Mouse (Mus musculus) G1E (cell line): ENCODE data around the gene Slx1b.

Source experiments
- CTCF ChIP-seq: IDR thresholded peaks from 2 replicates; pipeline ENCODE4 v1.5.1; 2012; ENCODE audit warnings: low read depth, low read length, inconsistent platforms, mixed read lengths
- POLR2AphosphoS5 ChIP-seq: IDR thresholded peaks from 2 replicates; pipeline ENCODE4 v1.6.1; 2012; ENCODE audit warnings: low read depth, low read length, inconsistent platforms; ENCODE audit not compliant: insufficient replicate concordance

DNA sequence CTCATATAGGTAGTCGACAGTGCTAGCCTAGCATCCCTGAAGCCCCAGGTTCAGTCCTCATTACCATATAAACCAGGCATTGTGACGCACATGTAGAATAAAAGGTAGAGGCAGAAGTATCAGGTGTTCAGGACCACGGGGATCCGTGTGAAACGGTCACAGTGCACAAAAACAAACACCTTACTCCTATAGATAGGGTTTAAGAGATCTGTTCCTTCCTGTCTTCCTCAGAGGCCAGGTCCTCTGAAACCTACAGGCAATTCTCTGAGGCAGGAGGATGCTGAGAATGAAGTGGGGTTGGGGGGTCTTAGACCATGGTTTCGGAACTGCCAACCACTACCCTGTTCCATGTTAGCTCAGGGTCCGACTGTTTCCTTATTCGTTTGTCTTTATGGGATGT lies 2.3 kb upstream of the Slx1b start:
- TF ChIP-seq CTCF (no peak), POLR2AphosphoS5 (no peak)
